Mouse (Mus musculus): ENCODE data around the gene Gm20716. TPM values are rescaled to one million over a fixed set of nuclear protein-coding genes. Genes with fewer than 3 reads are reported as not detected.

The Gm20716 gene
- total RNA-seq, 2 experiments from 2014 or later = 26.9 to 32.7 TPM

GRCm38 (mm10) chr2:168229116-168230025 lies 793 bp downstream of the Gm20716 start:
- peak; percentile 45 to 53 for DNase-seq (ENCODE audit: extremely low spot score in 1 of 2, low spot score in 1 of 2)

GRCm38 (mm10) chr2:168223326-168223725 lies 6.8 kb downstream of the Gm20716 start:
- DNase-seq (ENCODE audit: extremely low spot score in 1 of 2, low spot score in 1 of 2) = no peak

- DNase-seq (ENCODE audit: extremely low spot score in 1 of 2, low spot score in 1 of 2) = no peak
These were observed 16.3 kb downstream of the Gm20716 start for GRCm38 (mm10) chr2:168213788-168214397.

GRCm38 (mm10) chr2:168207883-168208282 lies 22.3 kb downstream of the Gm20716 start:
- DNase-seq (ENCODE audit: extremely low spot score in 1 of 2, low spot score in 1 of 2) = no peak

- peak; percentile 91 to 96 for DNase-seq (ENCODE audit: extremely low spot score in 1 of 2, low spot score in 1 of 2)
These were observed 23.2 kb downstream of the Gm20716 start, which contains the start of gene Adnp for GRCm38 (mm10) chr2:168206725-168207644. TSS of gene Adnp (minus strand) at chr2:168207112.

- DNase-seq (ENCODE audit: extremely low spot score in 1 of 2, low spot score in 1 of 2) = peak; percentile 20 to 29
These were observed 24.2 kb downstream of the Gm20716 start for GRCm38 (mm10) chr2:168205681-168206631.

- DNase-seq (ENCODE audit: extremely low spot score in 1 of 2, low spot score in 1 of 2) = peak; percentile 75 to 92
These were observed 24.9 kb downstream of the Gm20716 start for GRCm38 (mm10) chr2:168205265-168205664.

- DNase-seq (ENCODE audit: extremely low spot score in 1 of 2, low spot score in 1 of 2) = no peak
These were observed 25.6 kb downstream of the Gm20716 start for GRCm38 (mm10) chr2:168204476-168204999.

GRCm38 (mm10) chr2:168200014-168200691 lies 30.0 kb downstream of the Gm20716 start:
- no peak for DNase-seq (ENCODE audit: extremely low spot score in 1 of 2, low spot score in 1 of 2)

GRCm38 (mm10) chr2:168199476-168199875 lies 30.7 kb downstream of the Gm20716 start:
- no peak for DNase-seq (ENCODE audit: extremely low spot score in 1 of 2, low spot score in 1 of 2)

GRCm38 (mm10) chr2:168198421-168198820 lies 31.7 kb downstream of the Gm20716 start:
- DNase-seq (ENCODE audit: extremely low spot score in 1 of 2, low spot score in 1 of 2) = no peak

GRCm38 (mm10) chr2:168195721-168196120 lies 34.4 kb downstream of the Gm20716 start:
- DNase-seq (ENCODE audit: extremely low spot score in 1 of 2, low spot score in 1 of 2) = no peak

GRCm38 (mm10) chr2:168193685-168194084 lies 36.5 kb downstream of the Gm20716 start:
- DNase-seq (ENCODE audit: extremely low spot score in 1 of 2, low spot score in 1 of 2) = no peak

GRCm38 (mm10) chr2:168191856-168192255 lies 38.3 kb downstream of the Gm20716 start:
- no peak for DNase-seq (ENCODE audit: extremely low spot score in 1 of 2, low spot score in 1 of 2)

- no peak for DNase-seq (ENCODE audit: extremely low spot score in 1 of 2, low spot score in 1 of 2)
These were observed 54.2 kb downstream of the Gm20716 start for GRCm38 (mm10) chr2:168175946-168176345.

- DNase-seq (ENCODE audit: extremely low spot score in 1 of 2, low spot score in 1 of 2) = no peak
These were observed 59.9 kb downstream of the Gm20716 start for GRCm38 (mm10) chr2:168170167-168170685.

GRCm38 (mm10) chr2:168169800-168170113 lies 60.4 kb downstream of the Gm20716 start:
- DNase-seq (ENCODE audit: extremely low spot score in 1 of 2, low spot score in 1 of 2) = no peak

Data from layer of hippocampus, postnatal 25 days (tissue).